Mouse (Mus musculus): ENCODE results near the gene Erbb3. TPM values are rescaled to one million over a fixed set of nuclear protein-coding genes. Genes with fewer than 3 reads are reported as not detected.
"Not testable (repeated sequence)": the region's sequence is repeated elsewhere in the genome, so short reads cannot be mapped to it uniquely, and the experiment has no call there.

Erbb3 gene
- 20.9 TPM in 2 replicates for polyA plus RNA-seq (2016; fragmentation: Nextera tagmentation; extraction: Ambion mirVana)

GRCm38 (mm10) chr10:128589464-128590192 lies at the start of gene Erbb3:
TSS of gene Erbb3 (minus strand) at chr10:128589652.
- WGBS = under 1% methylated on average over 41 of the region's 43 CpGs
- no peaks in the 10 kb centered on the region for H3K36me3 ChIP-seq
- peak; percentile 53; the same call in 1 of the 2 replicates for ATAC-seq (ENCODE audit: insufficient number of reproducible peaks, insufficient read depth, low FRiP score, low TSS enrichment)
- H3K4me1 ChIP-seq = peaks cover 12% of the 10 kb centered on the region; the same call in 1 of the 2 replicates
- H3K4me2 ChIP-seq (replicated peaks) = peak within 1 kb of the TSS; percentile 95
- peak within 1 kb of the TSS; percentile 54 for H3K4me3 ChIP-seq
- no peaks in the 10 kb centered on the region for H3K9me3 ChIP-seq
- H3K9ac ChIP-seq = peak within 1 kb of the TSS; percentile 39
- H3K27me3 ChIP-seq = peaks cover 42% of the 10 kb centered on the region
- H3K27ac ChIP-seq = peak within 1 kb of the TSS; percentile 87

- Histone ChIP-seq H3K9me3 (no peaks in the 10 kb centered on the region), H3K27me3 (no peaks in the 10 kb centered on the region), H3K4me2 (replicated peaks) (peak overlapping the region; percentile 26; the same call in 1 of the 2 replicates), H3K27ac (no peak overlapping the region), H3K4me1 (no peaks in the 10 kb centered on the region), H3K36me3 (peaks cover 57% of the 10 kb centered on the region), H3K9ac (no peak overlapping the region), H3K4me3 (no peak overlapping the region)
- WGBS = 14% methylated on average over 11 of the region's 11 CpGs
- no peak for ATAC-seq (ENCODE audit: insufficient number of reproducible peaks, insufficient read depth, low FRiP score, low TSS enrichment)
Measured at GRCm38 (mm10) chr10:128637011-128637410, 47.6 kb upstream of the Erbb3 start.

GRCm38 (mm10) chr10:128636561-128636960 lies 47.1 kb upstream of the Erbb3 start:
- H3K9ac ChIP-seq = no peak overlapping the region
- H3K4me1 ChIP-seq = no peaks in the 10 kb centered on the region
- no peaks in the 10 kb centered on the region for H3K9me3 ChIP-seq
- WGBS = 52% methylated on average over 6 of the region's 6 CpGs
- no peaks in the 10 kb centered on the region for H3K27me3 ChIP-seq
- 0 out of 2 replicates have a peak overlapping the region, but pooled peaks have one; percentile 1 for H3K4me3 ChIP-seq
- peaks cover 57% of the 10 kb centered on the region for H3K36me3 ChIP-seq
- no peak overlapping the region for H3K27ac ChIP-seq
- ATAC-seq (ENCODE audit: insufficient number of reproducible peaks, insufficient read depth, low FRiP score, low TSS enrichment) = no peak
- H3K4me2 ChIP-seq (replicated peaks) = no peak overlapping the region

- no peaks in the 10 kb centered on the region for H3K27me3 ChIP-seq
- 93% methylated on average over 13 of the region's 13 CpGs for WGBS
- H3K9ac ChIP-seq = no peak overlapping the region
- no peak for ATAC-seq (ENCODE audit: insufficient number of reproducible peaks, insufficient read depth, low FRiP score, low TSS enrichment)
- H3K4me3 ChIP-seq = no peak overlapping the region
- H3K36me3 ChIP-seq = peaks cover 49% of the 10 kb centered on the region
- H3K27ac ChIP-seq = no peak overlapping the region
- H3K9me3 ChIP-seq = no peaks in the 10 kb centered on the region
- H3K4me1 ChIP-seq = no peaks in the 10 kb centered on the region
- no peak overlapping the region for H3K4me2 ChIP-seq (replicated peaks)
Measured at GRCm38 (mm10) chr10:128635697-128636096, 46.2 kb upstream of the Erbb3 start.

GRCm38 (mm10) chr10:128631571-128631970 lies 42.1 kb upstream of the Erbb3 start:
- Histone ChIP-seq H3K4me2 (replicated peaks) (no peak overlapping the region), H3K27ac (no peak overlapping the region), H3K9me3 (no peaks in the 10 kb centered on the region), H3K4me1 (no peaks in the 10 kb centered on the region), H3K36me3 (peaks cover 31% of the 10 kb centered on the region), H3K27me3 (no peaks in the 10 kb centered on the region), H3K9ac (no peak overlapping the region), H3K4me3 (no peak overlapping the region)
- WGBS = 26% methylated on average over 6 of the region's 6 CpGs
- ATAC-seq (ENCODE audit: insufficient number of reproducible peaks, insufficient read depth, low FRiP score, low TSS enrichment) = no peak

GRCm38 (mm10) chr10:128630306-128630705 lies 40.9 kb upstream of the Erbb3 start:
- 74% methylated on average over 5 of the region's 5 CpGs for WGBS

GRCm38 (mm10) chr10:128629746-128630145 lies 40.3 kb upstream of the Erbb3 start:
- no peak for ATAC-seq (ENCODE audit: insufficient number of reproducible peaks, insufficient read depth, low FRiP score, low TSS enrichment)
- Histone ChIP-seq H3K4me2 (replicated peaks) (no peak overlapping the region), H3K27ac (no peak overlapping the region), H3K36me3 (peaks cover 21% of the 10 kb centered on the region), H3K9me3 (no peaks in the 10 kb centered on the region), H3K4me3 (no peak overlapping the region), H3K4me1 (peaks cover 6% of the 10 kb centered on the region; the same call in 1 of the 2 replicates), H3K9ac (no peak overlapping the region), H3K27me3 (no peaks in the 10 kb centered on the region)
- WGBS = 68% methylated on average over 2 of the region's 2 CpGs

More at GRCm38 (mm10) chr10:128630306-128630705, 40.9 kb upstream of the Erbb3 start:
- not testable (repeated sequence) for H3K4me2 ChIP-seq (replicated peaks); H3K4me3 ChIP-seq; ATAC-seq (ENCODE audit: insufficient number of reproducible peaks, insufficient read depth, low FRiP score, low TSS enrichment); H3K9ac ChIP-seq; H3K4me1 ChIP-seq; H3K27ac ChIP-seq; H3K9me3 ChIP-seq; H3K27me3 ChIP-seq
- H3K36me3 ChIP-seq = peaks cover 21% of the 10 kb centered on the region

GRCm38 (mm10) chr10:128627398-128628317 lies 38.2 kb upstream of the Erbb3 start:
- H3K27me3 ChIP-seq = no peaks in the 10 kb centered on the region
- peaks cover 25% of the 10 kb centered on the region for H3K36me3 ChIP-seq
- H3K4me2 ChIP-seq (replicated peaks) = no peak overlapping the region
- peaks cover 6% of the 10 kb centered on the region; the same call in 1 of the 2 replicates for H3K4me1 ChIP-seq
- H3K9me3 ChIP-seq = no peaks in the 10 kb centered on the region
- no peak overlapping the region for H3K4me3 ChIP-seq
- 82% methylated on average over 9 of the region's 10 CpGs for WGBS
- no peak overlapping the region for H3K27ac ChIP-seq
- no peak for ATAC-seq (ENCODE audit: insufficient number of reproducible peaks, insufficient read depth, low FRiP score, low TSS enrichment)
- no peak overlapping the region for H3K9ac ChIP-seq

- peak; percentile 95 for ATAC-seq (ENCODE audit: insufficient number of reproducible peaks, insufficient read depth, low FRiP score, low TSS enrichment)
- peak within 1 kb of the TSS; percentile 86 for H3K4me2 ChIP-seq (replicated peaks)
- under 1% methylated on average over 40 of the region's 40 CpGs for WGBS
Measured at GRCm38 (mm10) chr10:128626311-128627310, 37.2 kb upstream of the Erbb3 start, which contains the start of gene Rps26. TSS of gene Rps26 (minus strand) at chr10:128626747.

GRCm38 (mm10) chr10:128625287-128625894 lies 35.9 kb upstream of the Erbb3 start:
- H3K27me3 ChIP-seq = no peaks in the 10 kb centered on the region
- H3K9me3 ChIP-seq = no peaks in the 10 kb centered on the region
- H3K27ac ChIP-seq = peak overlapping the region; percentile 54; the same call in 1 of the 2 replicates
- no peak for ATAC-seq (ENCODE audit: insufficient number of reproducible peaks, insufficient read depth, low FRiP score, low TSS enrichment)
- 44% methylated on average over 7 of the region's 7 CpGs for WGBS
- H3K4me3 ChIP-seq = peak overlapping the region; percentile 87
- peaks cover 25% of the 10 kb centered on the region for H3K36me3 ChIP-seq
- peaks cover 6% of the 10 kb centered on the region; the same call in 1 of the 2 replicates for H3K4me1 ChIP-seq
- peak overlapping the region; percentile 95 for H3K9ac ChIP-seq
- peak overlapping the region; percentile 86 for H3K4me2 ChIP-seq (replicated peaks)

More at GRCm38 (mm10) chr10:128626311-128627310, 37.2 kb upstream of the Erbb3 start, which contains the start of gene Rps26:
- H3K27ac ChIP-seq = peak within 1 kb of the TSS; percentile 54
- H3K27me3 ChIP-seq = no peaks in the 10 kb centered on the region
- no peaks in the 10 kb centered on the region for H3K9me3 ChIP-seq
- peak within 1 kb of the TSS; percentile 95 for H3K9ac ChIP-seq
- peaks cover 25% of the 10 kb centered on the region for H3K36me3 ChIP-seq
- H3K4me3 ChIP-seq = peak within 1 kb of the TSS; percentile 87
- H3K4me1 ChIP-seq = peaks cover 6% of the 10 kb centered on the region; the same call in 1 of the 2 replicates

All from embryonic facial prominence, embryonic 12.5 days (tissue).